Mouse (Mus musculus) frontal cortex, postnatal 10 days (tissue): ENCODE results near the gene Ngb.

Source experiments
- DNase-seq, 2 experiments: peaks; one replicate each; pipeline ENCODE4 v3.0.0; 2022; ENCODE audit warnings: low spot score in 2 of 2, mixed read lengths in 1 of 2

Ngb gene

GRCm38 (mm10) chr12:87102165-87102631 is at the start of gene Ngb:
TSS of gene Ngb (minus strand) at chr12:87102539.
- no peak for DNase-seq

GRCm38 (mm10) chr12:87149471-87149870 is 47.1 kb upstream of the Ngb start:
- no peak for DNase-seq

GRCm38 (mm10) chr12:87148136-87148535 is 45.8 kb upstream of the Ngb start:
- DNase-seq, result no peak

- peak; percentile 91 to 93 for DNase-seq
Measured at GRCm38 (mm10) chr12:87147395-87148089, 45.2 kb upstream of the Ngb start, which contains the start of gene Pomt2. TSS of gene Pomt2 (minus strand) at chr12:87147968.

- DNase-seq, result peak; percentile 88 to 90
Measured at GRCm38 (mm10) chr12:87146966-87147365, 44.6 kb upstream of the Ngb start, which contains the start of gene Gstz1. TSS of gene Gstz1 (plus strand) at chr12:87147165.

- no peak for DNase-seq
Measured at GRCm38 (mm10) chr12:87142156-87142555, 39.8 kb upstream of the Ngb start.

GRCm38 (mm10) chr12:87138768-87139167 is 36.4 kb upstream of the Ngb start:
- no peak for DNase-seq

- no peak for DNase-seq
Measured at GRCm38 (mm10) chr12:87138342-87138701, 36.0 kb upstream of the Ngb start.

GRCm38 (mm10) chr12:87137439-87138341 is 35.4 kb upstream of the Ngb start:
- no peak for DNase-seq

- no peak for DNase-seq
Measured at GRCm38 (mm10) chr12:87132784-87133183, 30.4 kb upstream of the Ngb start.

GRCm38 (mm10) chr12:87132210-87132609 is 29.9 kb upstream of the Ngb start:
- no peak for DNase-seq

GRCm38 (mm10) chr12:87131619-87132018 is 29.3 kb upstream of the Ngb start:
- no peak for DNase-seq

GRCm38 (mm10) chr12:87131181-87131580 is 28.8 kb upstream of the Ngb start:
- DNase-seq, result no peak

GRCm38 (mm10) chr12:87130224-87130623 is 27.9 kb upstream of the Ngb start:
- DNase-seq, result no peak

GRCm38 (mm10) chr12:87127256-87127655 is 24.9 kb upstream of the Ngb start:
- no peak for DNase-seq

GRCm38 (mm10) chr12:87121918-87122589 is 19.7 kb upstream of the Ngb start:
- no peak for DNase-seq

GRCm38 (mm10) chr12:87107357-87107977 is 5.1 kb upstream of the Ngb start:
- DNase-seq, result no peak

- DNase-seq, result no peak
Measured at GRCm38 (mm10) chr12:87104796-87105195, 2.5 kb upstream of the Ngb start.

- no peak for DNase-seq
Measured at GRCm38 (mm10) chr12:87103471-87103870, 1.1 kb upstream of the Ngb start.

- DNase-seq, result no peak
Measured at GRCm38 (mm10) chr12:87100331-87100730, 2.0 kb downstream of the Ngb start.

- DNase-seq, result no peak
Measured at GRCm38 (mm10) chr12:87093671-87094070, 8.7 kb downstream of the Ngb start.

- DNase-seq, result no peak
Measured at GRCm38 (mm10) chr12:87093249-87093648, 9.1 kb downstream of the Ngb start.
